Mouse (Mus musculus) layer of hippocampus, adult 18-20 months (tissue): ENCODE data around the gene Sugct. TPM values are rescaled to one million over a fixed set of nuclear protein-coding genes. Genes with fewer than 3 reads are reported as not detected.

ENCODE experiments used
- total RNA-seq, 2 experiments: library from RNA; stranded (reverse); gene quantifications; 2 replicates each; pipeline ENCODE4 v1.2.3; 2021

Sugct gene
- total RNA-seq, 2 experiments from 2014 or later = 2.8 to 3.0 TPM

Other genes with a start within 250 kb of the Sugct start
- 10 to 100 TPM; 14.5 to 16.2 TPM for gene Mplkip, start 361 bp downstream of the Sugct start, total RNA-seq
- 10 to 100 TPM; 58.7 to 58.9 TPM for gene Cdk13, start 109.5 kb upstream of the Sugct start, total RNA-seq
- 10 to 100 TPM; 57.7 to 58.3 TPM for gene Rala, start 248.7 kb upstream of the Sugct start, total RNA-seq